Mouse (Mus musculus) bone marrow macrophage, adult 2 months (primary cell): ENCODE results near the gene Exoc7.

ENCODE experiments used
- CTCF ChIP-seq: IDR thresholded peaks from 2 replicates; pipeline ENCODE4 v1.5.1; 2012; ENCODE audit warnings: low read depth, mild to moderate bottlenecking, low read length, moderate library complexity
- POLR2A ChIP-seq: IDR thresholded peaks from 2 replicates; pipeline ENCODE4 v1.6.1; 2012; ENCODE audit warnings: mild to moderate bottlenecking, low read depth, low read length, borderline replicate concordance

DNA sequence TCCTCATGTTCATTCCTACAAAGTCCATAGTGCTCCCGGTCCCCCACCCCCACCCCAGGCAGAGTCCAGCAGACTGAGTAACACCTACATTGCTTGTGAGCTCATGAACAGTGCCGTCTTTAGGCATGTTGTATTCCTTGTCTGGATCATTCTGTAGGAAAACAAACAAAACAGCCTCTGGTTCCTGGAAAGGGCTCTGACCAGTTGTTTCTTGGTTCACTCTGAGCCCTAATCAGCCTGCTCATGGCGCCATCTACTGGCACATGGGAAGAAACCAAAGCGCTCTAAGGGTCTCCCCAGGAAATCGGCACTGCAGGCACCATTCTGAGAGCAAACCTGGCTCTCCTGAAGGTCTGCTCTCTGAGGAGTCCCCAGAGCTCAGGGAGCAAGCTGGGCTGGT is 12.7 kb downstream of the Exoc7 start:
- TF ChIP-seq CTCF (peak; percentile 67), POLR2A (no peak)
